Mouse (Mus musculus): ENCODE measurements around the gene Stab2. TPM values are rescaled to one million over a fixed set of nuclear protein-coding genes. Genes with fewer than 3 reads are reported as not detected.

Stab2 gene
- total and polyA plus RNA-seq, 3 experiments, result 0.09 TPM; not detected in 2

DNA sequence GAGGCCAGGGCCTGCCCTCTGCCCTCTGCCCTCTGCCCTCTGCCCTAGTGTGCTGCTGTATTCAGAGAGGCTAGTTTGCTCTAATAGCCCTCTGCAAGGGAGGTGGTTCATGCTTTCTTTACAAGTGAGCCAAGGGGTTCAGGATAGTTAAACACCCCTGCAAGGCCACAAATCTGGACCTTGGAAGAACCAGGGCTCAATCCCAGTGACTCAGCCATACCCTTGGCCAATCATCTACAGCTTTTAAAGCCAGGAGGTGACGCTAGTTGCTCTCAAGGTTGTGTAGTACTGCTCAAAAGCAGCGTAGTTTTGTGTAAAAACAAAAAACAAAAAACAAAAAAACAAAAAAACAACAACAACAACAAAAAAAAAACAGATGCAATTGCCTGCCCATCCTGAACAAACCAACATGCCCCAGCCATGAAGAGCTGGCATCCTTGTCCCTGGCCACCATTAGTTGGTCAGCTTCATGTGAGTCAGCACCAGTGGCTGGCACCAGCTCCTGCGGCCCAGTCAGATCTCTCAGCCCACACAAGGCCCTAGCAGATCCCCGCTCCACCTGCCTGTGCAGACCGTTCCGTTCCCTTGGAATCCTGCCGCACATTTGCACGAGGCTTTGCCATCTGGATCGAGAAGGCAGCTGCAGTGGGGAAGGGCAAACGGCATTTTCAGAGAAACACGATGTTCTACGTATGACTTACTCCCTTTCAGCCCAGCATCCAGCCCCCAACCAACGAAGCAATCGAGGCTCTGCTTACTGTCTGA lies 117.5 kb downstream of the Stab2 start:
- H3K36me3 ChIP-seq (replicated peaks in 1 of 2; ENCODE audit: control insufficient read depth in 1 of 2, insufficient read depth in 1 of 2, low read length in 1 of 2), result no peaks in the 10 kb centered on the region
- TF ChIP-seq EP300 (IDR thresholded peaks at IDR 0.05; ENCODE audit: low read length) (no peak), RAD21 (IDR thresholded peaks at IDR 0.05; ENCODE audit: low read depth, low read length) (no peak), CHD1 (IDR thresholded peaks at IDR 0.05; ENCODE audit: low read depth, low read length) (no peak), MEF2A (IDR thresholded peaks at IDR 0.05; ENCODE audit: borderline replicate concordance, low read depth, low read length) (no peak), UBTF (IDR thresholded peaks at IDR 0.05; ENCODE audit: low read depth, low read length) (no peak), NELFE (IDR thresholded peaks at IDR 0.05; ENCODE audit: low read depth, low read length) (no peak), MXI1 (IDR thresholded peaks at IDR 0.05; ENCODE audit: low read depth, low read length) (no peak), HCFC1 (IDR thresholded peaks at IDR 0.05; ENCODE audit: low read depth, low read length) (no peak), SIN3A (IDR thresholded peaks at IDR 0.05; ENCODE audit: low read length) (no peak), CHD2 (IDR thresholded peaks at IDR 0.05; ENCODE audit: low read length) (no peak), BHLHE40 (IDR thresholded peaks at IDR 0.05; ENCODE audit: low read depth, low read length) (no peak), ZNF384 (IDR thresholded peaks at IDR 0.05; ENCODE audit: low read depth, low read length) (no peak), ZMIZ1 (IDR thresholded peaks at IDR 0.05; ENCODE audit: low read depth, low read length) (no peak), PAX5 (IDR thresholded peaks at IDR 0.05; ENCODE audit: low read length) (no peak)
- H3K4me2 ChIP-seq (ENCODE audit: insufficient read depth, low read depth, poor library complexity, severe bottlenecking), result no peak overlapping the region
- no peak overlapping the region for H3K4me3 ChIP-seq (replicated peaks in 1 of 3; ENCODE audit: low read depth in 2 of 3, low read length in 2 of 3, poor library complexity in 1 of 3)
- peaks cover 3 to 12% of the 10 kb centered on the region in 2 experiments; a peak in 3 of 4 replicates for H3K4me1 ChIP-seq (ENCODE audit: control insufficient read depth in 1 of 2, insufficient read depth in 2 of 2)
- H3K9me3 ChIP-seq (replicated peaks; ENCODE audit: low read length), result no peaks in the 10 kb centered on the region
- H3K27me3 ChIP-seq (replicated peaks), result no peaks in the 10 kb centered on the region
- no peak for DNase-seq (ENCODE audit: extremely low read depth)
- no peak overlapping the region for H3K27ac ChIP-seq (ENCODE audit: insufficient read depth, low read depth)
- dilution Hi-C loops (cut with MboI; ENCODE audit: extremely low pct_ligation_motif_present, extremely low pct_unique_long_range_greater_than_20kb, low sequenced_read_pairs) (no loop called here), in situ Hi-C loops (cut with MboI; ENCODE audit: low pct_ligation_motif_present, low pct_unique_long_range_greater_than_20kb, low sequenced_read_pairs) (no loop called here)
- no peaks in the 10 kb centered on the region for H3K79me2 ChIP-seq (replicated peaks; ENCODE audit: control insufficient read depth, extremely low read depth, insufficient read depth, poor library complexity, severe bottlenecking)
- no peak overlapping the region for H3K9ac ChIP-seq (ENCODE audit: insufficient read depth, low read depth)

DNA sequence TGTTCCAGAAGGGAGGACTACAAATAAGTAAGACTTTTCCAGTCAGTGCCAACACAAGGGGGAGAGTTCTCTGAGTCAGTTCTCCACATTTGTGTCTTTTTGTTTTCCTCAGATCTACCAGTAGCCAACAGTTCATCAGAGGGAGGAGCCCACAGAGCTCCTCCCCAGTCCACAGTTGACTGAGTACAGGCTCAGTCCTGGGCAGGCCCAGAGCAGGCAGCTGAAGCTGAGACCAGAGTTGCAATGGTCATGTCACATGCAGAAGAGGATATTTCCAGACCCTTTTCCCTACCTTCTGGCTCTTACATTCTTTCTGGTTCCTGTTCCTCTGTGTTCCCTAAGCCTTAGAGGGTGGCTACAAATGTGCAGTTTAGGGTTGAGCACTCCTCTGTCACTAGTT lies 118.4 kb downstream of the Stab2 start:
- TF ChIP-seq NRF1 (IDR thresholded peaks at IDR 0.05; ENCODE audit: low read depth, low read length) (no peak), MAZ (IDR thresholded peaks at IDR 0.05; ENCODE audit: low read depth, low read length) (no peak), ZMIZ1 (IDR thresholded peaks at IDR 0.05; ENCODE audit: low read depth, low read length) (no peak), ZC3H11A (IDR thresholded peaks at IDR 0.05; ENCODE audit: low read depth, low read length) (no peak), POLR2A (IDR thresholded peaks at IDR 0.05; ENCODE audit: low read depth, low read length) (no peak), RAD21 (IDR thresholded peaks at IDR 0.05; ENCODE audit: low read depth, low read length) (no peak), HCFC1 (IDR thresholded peaks at IDR 0.05; ENCODE audit: low read depth, low read length) (no peak), CHD2 (IDR thresholded peaks at IDR 0.05; ENCODE audit: low read length) (no peak), UBTF (IDR thresholded peaks at IDR 0.05; ENCODE audit: low read depth, low read length) (no peak), ELF1 (IDR thresholded peaks at IDR 0.05; ENCODE audit: low read depth, low read length) (no peak)
- Histone ChIP-seq H3K9me3 (replicated peaks; ENCODE audit: low read length) (no peaks in the 10 kb centered on the region), H3K4me1 (ENCODE audit: control insufficient read depth in 1 of 2, insufficient read depth in 2 of 2) (peaks cover 5 to 12% of the 10 kb centered on the region in 2 experiments; a peak in 3 of 4 replicates), H3K27me3 (replicated peaks) (no peaks in the 10 kb centered on the region), H3K27ac (ENCODE audit: insufficient read depth, low read depth) (no peak overlapping the region), H3K4me2 (ENCODE audit: insufficient read depth, low read depth, poor library complexity, severe bottlenecking) (no peak overlapping the region), H3K36me3 (replicated peaks in 1 of 2; ENCODE audit: control insufficient read depth in 1 of 2, insufficient read depth in 1 of 2, low read length in 1 of 2) (no peaks in the 10 kb centered on the region), H3K9ac (ENCODE audit: insufficient read depth, low read depth) (no peak overlapping the region), H3K4me3 (replicated peaks in 1 of 3; ENCODE audit: low read depth in 2 of 3, low read length in 2 of 3, poor library complexity in 1 of 3) (no peak overlapping the region), H3K79me2 (replicated peaks; ENCODE audit: control insufficient read depth, extremely low read depth, insufficient read depth, poor library complexity, severe bottlenecking) (no peaks in the 10 kb centered on the region)
- DNase-seq (ENCODE audit: extremely low read depth), result no peak
- in situ Hi-C loops (cut with MboI; ENCODE audit: low pct_ligation_motif_present, low pct_unique_long_range_greater_than_20kb, low sequenced_read_pairs) (no loop called here), dilution Hi-C loops (cut with MboI; ENCODE audit: extremely low pct_ligation_motif_present, extremely low pct_unique_long_range_greater_than_20kb, low sequenced_read_pairs) (no loop called here)
